Mouse (Mus musculus) activated CD4-positive, CD25-positive, alpha-beta regulatory T cell, adult 4 months (primary cell): ENCODE results near the gene Olfr642. TPM values are rescaled to one million over a fixed set of nuclear protein-coding genes. Genes with fewer than 3 reads are reported as not detected.

Experiments used
- ATAC-seq: one replicate; pipeline ENCODE4 v1.8.0; 2017
- polyA plus RNA-seq, 2 experiments: library from polyadenylated mRNA; unstranded; fragments of 100-300 nt; shearing (Covaris generic); gene quantifications; one replicate each; pipeline ENCODE4 v1.2.1; 2017

Olfr642 gene
- polyA plus RNA-seq, result under 1 TPM in 1 of 2 experiments, not detected in 1; 0.07 TPM

- no peak for ATAC-seq
These were observed at the start of gene Olfr642 for GRCm38 (mm10) chr7:104052566-104052965. Olfr642 (minus strand) TSS chr7:104052666.

- ATAC-seq, result no peak
These were observed 32.9 kb upstream of the Olfr642 start, which contains the start of gene Olfr645 for GRCm38 (mm10) chr7:104085365-104085764. Olfr645 (minus strand) TSS chr7:104085465.

GRCm38 (mm10) chr7:104071769-104072168, 19.3 kb upstream of the Olfr642 start, which contains the start of gene Olfr644:
Olfr644 (minus strand) TSS chr7:104071869.
- ATAC-seq, result no peak

GRCm38 (mm10) chr7:104061345-104061744, 8.9 kb upstream of the Olfr642 start, which contains the start of gene 4930516K23Rik:
4930516K23Rik (minus strand) TSS chr7:104061445.
- no peak for ATAC-seq

GRCm38 (mm10) chr7:104059215-104059614, 6.7 kb upstream of the Olfr642 start:
- ATAC-seq, result no peak

GRCm38 (mm10) chr7:104050745-104051144, 1.7 kb downstream of the Olfr642 start:
- no peak for ATAC-seq

- ATAC-seq, result no peak
These were observed 17.3 kb downstream of the Olfr642 start, which contains the start of gene Olfr641 for GRCm38 (mm10) chr7:104035145-104035544. Olfr641 (plus strand) TSS chr7:104035445.

GRCm38 (mm10) chr7:104026978-104027377, 25.5 kb downstream of the Olfr642 start:
- ATAC-seq, result no peak

- ATAC-seq, result no peak
These were observed 27.0 kb downstream of the Olfr642 start, which contains the start of gene Olfr640 for GRCm38 (mm10) chr7:104025473-104025872. Olfr640 (minus strand) TSS chr7:104025573.

GRCm38 (mm10) chr7:104021651-104022050, 30.8 kb downstream of the Olfr642 start:
- ATAC-seq, result no peak

GRCm38 (mm10) chr7:104018953-104019352, 33.5 kb downstream of the Olfr642 start:
- ATAC-seq, result no peak

GRCm38 (mm10) chr7:104017203-104017602, 35.3 kb downstream of the Olfr642 start, which contains the start of gene Olfr639:
Olfr639 (minus strand) TSS chr7:104017303.
- no peak for ATAC-seq

GRCm38 (mm10) chr7:103999124-103999523, 53.3 kb downstream of the Olfr642 start:
- no peak for ATAC-seq

GRCm38 (mm10) chr7:103998446-103998845, 54.0 kb downstream of the Olfr642 start, which contains the start of gene Olfr638:
Olfr638 (plus strand) TSS chr7:103998746.
- ATAC-seq, result no peak

Other genes starting within 250 kb of the Olfr642 start
- 100 to 1,000 TPM in 1 of 2 experiments, 1 to 10 TPM in 1; 1.3 to 103 TPM for gene Hbb-bt, start 238.7 kb downstream of the Olfr642 start, polyA plus RNA-seq
- 100 to 1,000 TPM in 1 of 2 experiments, 1 to 10 TPM in 1; 8.3 to 367 TPM for gene Hbb-bs, start 224.6 kb downstream of the Olfr642 start, polyA plus RNA-seq
- gene Hbb-bh2, start 212.1 kb downstream of the Olfr642 start, polyA plus RNA-seq, result not detected
- not detected for gene Hbb-bh1, start 209.5 kb downstream of the Olfr642 start, polyA plus RNA-seq
- not detected for gene Hbb-y, start 199.4 kb downstream of the Olfr642 start, polyA plus RNA-seq
- under 1 TPM in 1 of 2 experiments, not detected in 1; 0.19 TPM for gene Olfr66, start 166.4 kb downstream of the Olfr642 start, polyA plus RNA-seq
- gene Olfr64, start 158.2 kb downstream of the Olfr642 start, polyA plus RNA-seq, result not detected
- not detected for gene Olfr65, start 149.2 kb downstream of the Olfr642 start, polyA plus RNA-seq
- not detected for gene Olfr631, start 123.8 kb downstream of the Olfr642 start, polyA plus RNA-seq
- gene Olfr632, start 118.3 kb downstream of the Olfr642 start, polyA plus RNA-seq, result not detected
- not detected for gene Olfr633, start 108.2 kb downstream of the Olfr642 start, polyA plus RNA-seq
- under 1 TPM in 1 of 2 experiments, not detected in 1; 0.08 TPM for gene Olfr635, start 81.5 kb downstream of the Olfr642 start, polyA plus RNA-seq
- not detected for gene Olfr638, start 53.9 kb downstream of the Olfr642 start, polyA plus RNA-seq
- not detected for gene Olfr639, start 35.4 kb downstream of the Olfr642 start, polyA plus RNA-seq
- gene Olfr640, start 27.1 kb downstream of the Olfr642 start, polyA plus RNA-seq, result not detected
- gene Olfr641, start 17.2 kb downstream of the Olfr642 start, polyA plus RNA-seq, result not detected
- gene 4930516K23Rik, start 8.8 kb upstream of the Olfr642 start, polyA plus RNA-seq, result not detected
- not detected for gene Olfr644, start 19.2 kb upstream of the Olfr642 start, polyA plus RNA-seq
- not detected for gene Olfr645, start 32.8 kb upstream of the Olfr642 start, polyA plus RNA-seq
- not detected for gene Olfr646, start 52.2 kb upstream of the Olfr642 start, polyA plus RNA-seq
- not detected for gene Ubqln5, start 77.2 kb upstream of the Olfr642 start, polyA plus RNA-seq
- not detected for gene Olfr643, start 84.7 kb upstream of the Olfr642 start, polyA plus RNA-seq
- gene Ubqln3, start 90.6 kb upstream of the Olfr642 start, polyA plus RNA-seq, result not detected
- not detected for gene Ubqlnl, start 97.9 kb upstream of the Olfr642 start, polyA plus RNA-seq
- not detected for gene Olfm5, start 112.2 kb upstream of the Olfr642 start, polyA plus RNA-seq
- gene Olfr648, start 130.7 kb upstream of the Olfr642 start, polyA plus RNA-seq, result under 1 TPM; 0.28 to 0.47 TPM
- not detected for gene Olfr649, start 143.3 kb upstream of the Olfr642 start, polyA plus RNA-seq
- 1 to 10 TPM in 1 of 2 experiments, not detected in 1; 1.8 TPM for gene Trim6, start 166.1 kb upstream of the Olfr642 start, polyA plus RNA-seq
- gene Trim34a, start 191.8 kb upstream of the Olfr642 start, polyA plus RNA-seq, result 10 to 100 TPM; 48.2 to 67.3 TPM
- gene Trim5, start 235.4 kb upstream of the Olfr642 start, polyA plus RNA-seq, result 10 to 100 TPM; 34.0 to 38.2 TPM